Mouse (Mus musculus) right cerebral cortex, postnatal 25 days (tissue): ENCODE measurements around the gene 1190005I06Rik.

Experiments
- DNase-seq: peaks from one replicate; pipeline ENCODE4 v3.0.0; 2022

1190005I06Rik gene

GRCm38 (mm10) chr8:120572534-120572933 is 74.9 kb downstream of the 1190005I06Rik start:
- peak; percentile 62 for DNase-seq

DNA sequence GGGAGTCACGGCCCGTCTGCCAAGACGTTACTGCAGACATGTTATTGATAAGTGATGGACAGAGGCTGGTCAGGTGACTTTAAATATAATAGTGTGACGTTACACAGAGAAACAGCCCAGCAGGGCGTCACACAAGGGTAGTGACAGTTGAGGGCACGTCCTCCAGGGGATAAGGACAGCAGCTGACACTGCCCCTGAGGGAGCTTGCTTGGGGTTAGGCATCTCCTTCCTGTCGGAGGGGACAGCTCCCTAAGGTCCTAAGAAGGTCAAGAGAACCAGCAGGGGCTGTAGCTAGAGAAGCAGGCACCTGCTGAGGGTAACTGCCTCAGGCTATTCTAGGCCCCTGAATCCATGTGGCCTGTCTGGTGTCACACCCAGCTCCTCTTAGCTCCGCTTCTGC is 75.9 kb downstream of the 1190005I06Rik start:
- no peak for DNase-seq

DNA sequence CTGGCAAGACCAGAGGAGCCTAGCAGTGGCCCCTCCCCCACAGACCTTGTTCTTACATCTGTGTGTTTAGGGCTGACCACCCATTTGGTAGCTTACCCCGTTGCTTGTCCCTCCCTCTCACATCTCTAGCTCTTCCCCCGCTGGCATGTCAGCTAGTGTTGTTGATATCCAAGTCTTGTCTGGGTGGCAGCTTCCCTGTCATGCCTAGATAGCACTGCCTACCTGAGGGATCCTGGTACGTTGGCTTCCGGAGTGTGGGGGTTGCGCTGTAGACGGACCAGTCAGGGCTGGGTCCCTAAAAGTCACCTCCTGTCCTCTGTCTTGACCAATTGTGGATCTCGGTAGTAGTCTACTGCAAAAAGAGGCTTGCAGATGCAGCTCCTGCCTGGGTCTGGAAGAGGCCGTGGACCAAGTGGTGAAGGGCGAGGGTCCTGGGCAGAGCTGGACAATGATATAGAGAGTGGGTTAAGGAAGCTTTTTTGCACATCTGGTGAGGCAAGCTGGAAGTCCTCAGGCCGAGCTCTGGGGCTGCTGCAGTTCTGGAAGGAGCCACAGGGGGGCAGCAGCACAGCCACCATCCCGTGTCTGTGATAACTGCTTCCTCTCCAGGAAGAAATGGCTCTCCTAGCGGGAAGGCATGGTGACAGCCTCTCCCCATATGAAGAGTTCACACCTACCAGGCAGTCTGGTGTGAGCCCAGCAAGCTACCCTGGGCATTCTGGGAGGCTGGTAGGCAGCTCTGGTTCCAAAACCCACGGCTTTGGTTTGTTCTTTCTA is 77.3 kb downstream of the 1190005I06Rik start:
- peak; percentile 78 for DNase-seq

- no peak for DNase-seq
These were observed 78.3 kb downstream of the 1190005I06Rik start for GRCm38 (mm10) chr8:120569123-120569522.

DNA sequence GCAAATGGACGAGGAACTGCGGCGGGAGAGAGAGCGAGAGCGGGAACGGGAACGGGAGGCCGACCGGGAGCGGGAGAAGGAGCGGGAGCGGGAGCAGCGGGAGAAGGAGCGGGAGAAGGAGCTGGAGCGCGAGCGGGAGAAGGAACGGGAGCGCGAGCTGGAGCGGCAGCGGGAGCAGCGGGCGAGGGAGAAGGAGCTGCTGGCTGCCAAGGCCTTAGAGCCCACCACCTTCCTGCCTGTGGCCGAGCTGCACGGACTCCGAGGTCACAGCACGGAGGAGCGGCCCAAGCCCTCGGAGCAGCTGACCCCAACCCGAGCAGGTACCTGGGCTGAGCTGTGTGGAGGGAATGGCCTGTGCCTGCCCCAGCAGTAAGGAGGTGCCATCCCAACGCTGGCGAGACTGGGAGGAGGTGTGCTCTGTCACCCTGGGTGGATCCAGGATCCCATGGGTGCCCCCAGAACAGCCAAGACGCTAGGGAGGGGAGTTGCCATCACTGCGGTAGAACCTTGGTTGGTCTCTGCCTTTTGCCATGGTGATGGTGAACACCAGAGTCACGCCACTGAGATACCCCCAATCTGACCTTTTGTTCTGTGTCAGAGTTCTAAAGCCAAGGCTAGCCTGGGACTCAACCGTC is 79.2 kb downstream of the 1190005I06Rik start:
- DNase-seq: no peak

DNA sequence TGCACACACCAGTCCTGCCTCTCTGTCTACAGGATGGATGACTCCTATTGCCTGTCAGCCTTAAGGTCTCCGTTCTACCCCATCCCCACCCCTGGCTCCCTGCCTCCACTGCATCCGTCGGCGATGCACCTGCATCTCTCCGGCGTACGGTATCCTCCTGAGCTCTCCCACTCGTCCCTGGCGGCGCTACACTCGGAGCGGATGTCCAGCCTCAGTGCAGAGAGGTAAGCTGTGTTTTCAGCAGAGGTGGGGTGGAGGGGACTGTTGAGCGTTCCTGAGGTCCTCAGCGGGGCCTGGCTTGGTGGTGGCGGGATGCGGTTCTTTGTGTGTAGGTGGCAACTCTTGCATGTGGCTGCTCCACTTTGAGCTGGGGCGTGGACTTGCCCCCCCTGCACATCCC is 79.7 kb downstream of the 1190005I06Rik start:
- DNase-seq: no peak

- no peak for DNase-seq
These were observed 80.8 kb downstream of the 1190005I06Rik start for GRCm38 (mm10) chr8:120566681-120567080.

- DNase-seq: no peak
These were observed 82.2 kb downstream of the 1190005I06Rik start for GRCm38 (mm10) chr8:120565151-120565711.

DNA sequence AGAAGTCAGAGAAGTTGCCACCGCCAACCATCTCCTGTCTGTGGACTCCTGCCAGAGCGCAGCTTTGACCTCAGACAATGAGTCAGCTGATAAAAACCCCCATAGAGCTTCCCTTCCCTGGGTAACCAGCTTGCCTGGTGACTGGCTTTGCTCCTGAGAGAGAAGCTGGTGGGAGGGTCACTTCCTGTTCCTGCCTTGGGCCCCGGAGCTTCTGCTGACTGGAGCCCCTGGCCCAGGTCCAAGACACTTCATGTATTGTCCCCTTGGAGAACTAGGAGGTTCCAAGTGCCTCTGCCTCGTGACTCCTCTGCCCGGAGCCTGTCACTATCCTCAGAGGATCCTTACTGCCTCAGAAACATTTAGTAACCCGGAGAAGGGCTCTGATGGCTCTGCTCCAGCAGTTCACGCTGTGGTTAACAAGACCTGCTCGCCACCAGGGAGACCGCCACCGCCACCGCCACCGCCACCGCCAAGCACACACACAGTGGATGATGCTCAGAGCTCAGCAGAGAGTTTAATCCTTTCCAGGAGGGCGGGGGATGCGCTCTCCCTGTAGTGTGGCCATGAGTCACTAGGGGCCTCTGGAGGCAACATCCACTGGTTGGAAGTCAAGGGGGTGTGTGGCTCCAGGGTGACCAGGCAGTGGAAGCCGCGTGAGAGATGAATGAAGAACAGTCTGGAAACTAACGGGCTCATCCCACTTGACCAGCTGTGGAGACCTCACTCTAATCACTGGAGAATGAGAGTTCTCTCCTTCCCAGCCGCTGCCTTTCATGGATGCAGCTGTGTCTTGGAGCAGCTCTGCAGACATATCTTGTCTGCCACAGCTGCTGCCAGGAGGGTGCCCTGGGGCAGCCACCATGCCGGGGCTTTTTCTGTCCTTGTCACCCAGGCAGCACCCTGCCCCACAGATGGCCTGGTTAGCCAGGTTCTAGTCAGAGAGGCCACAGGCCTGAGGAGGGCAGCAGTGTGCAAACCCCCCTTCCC is 83.3 kb downstream of the 1190005I06Rik start:
- peak; percentile 56 for DNase-seq

DNA sequence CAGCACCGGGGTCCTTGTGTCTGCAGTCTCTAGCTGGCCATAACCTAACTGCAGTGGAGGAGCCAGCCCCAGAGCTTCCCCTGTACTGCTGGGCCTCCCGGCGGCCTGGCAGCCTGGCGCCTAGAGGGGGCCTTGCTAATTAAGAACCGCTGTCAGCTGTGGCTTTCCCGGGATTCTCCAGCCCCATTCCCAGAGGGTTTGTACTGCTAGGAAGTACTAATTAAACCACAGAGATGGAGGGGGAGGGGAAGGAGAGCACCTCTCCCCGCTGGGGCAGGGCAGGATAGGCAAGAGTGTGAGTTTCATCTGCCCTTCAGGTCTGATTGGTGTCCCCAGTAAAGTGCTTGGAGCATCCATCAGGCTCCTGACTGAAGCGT is 84.1 kb downstream of the 1190005I06Rik start:
- no peak for DNase-seq

DNA sequence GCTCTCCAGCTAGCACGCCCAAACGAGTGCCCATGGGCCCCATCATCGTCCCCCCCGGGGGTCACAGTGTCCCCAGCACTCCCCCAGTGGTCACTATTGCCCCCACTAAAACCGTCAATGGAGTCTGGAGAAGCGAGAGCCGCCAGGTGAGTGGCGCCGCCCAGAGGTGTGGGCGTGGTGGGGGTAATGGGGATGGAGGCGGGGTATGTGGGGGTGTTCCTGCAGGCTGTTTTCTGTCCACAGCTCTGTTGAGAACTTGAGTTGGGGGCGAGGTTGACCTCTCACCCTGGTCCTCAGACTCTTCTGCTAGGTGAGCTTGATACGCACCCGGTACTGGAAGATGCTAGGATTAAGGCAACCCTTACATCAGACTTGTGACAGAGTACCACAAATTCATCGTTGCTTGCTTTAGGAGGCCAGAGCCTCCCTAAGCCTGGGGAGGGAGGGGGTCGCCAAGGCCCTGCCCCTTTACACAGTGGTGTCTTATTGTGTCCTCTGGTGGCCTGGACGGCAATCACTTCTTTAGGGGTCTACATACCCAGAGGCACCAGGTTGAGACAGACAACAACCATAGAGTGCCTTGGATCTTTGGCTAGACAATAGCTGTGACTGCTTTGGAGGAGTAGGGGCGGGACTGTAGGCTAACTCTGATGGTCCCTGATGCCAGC is 84.6 kb downstream of the 1190005I06Rik start:
- no peak for DNase-seq

GRCm38 (mm10) chr8:120561539-120562435 is 85.6 kb downstream of the 1190005I06Rik start:
- no peak for DNase-seq

GRCm38 (mm10) chr8:120560535-120560934 is 86.9 kb downstream of the 1190005I06Rik start:
- no peak for DNase-seq

DNA sequence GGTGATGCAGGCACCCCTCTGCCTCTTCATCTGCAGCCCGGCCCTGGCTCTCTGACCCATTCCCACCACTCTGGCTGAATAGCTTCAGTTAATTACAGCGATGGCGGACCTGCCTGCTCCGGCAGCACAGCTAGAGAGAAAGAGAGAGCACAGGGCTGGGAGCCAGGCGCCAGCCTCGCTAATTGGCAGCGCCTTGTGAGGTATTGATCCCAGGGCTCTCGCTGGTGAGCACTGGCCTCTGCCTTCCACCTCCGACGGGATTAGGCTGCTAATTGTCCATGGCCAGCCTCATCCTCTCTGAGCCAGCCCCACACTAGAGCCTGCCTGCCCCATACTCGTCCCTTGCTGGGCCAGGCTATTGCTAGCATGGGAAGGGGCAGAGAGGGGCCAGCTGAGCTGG is 87.8 kb downstream of the 1190005I06Rik start:
- DNase-seq: no peak
